Mouse (Mus musculus) ES-E14 (cell line): ENCODE data around the gene Pard3. TPM values are rescaled to one million over a fixed set of nuclear protein-coding genes. Genes with fewer than 3 reads are reported as not detected.

Source experiments
- DNase-seq: peaks from one replicate; pipeline ENCODE4 v3.0.0-alpha.2; 2013; ENCODE audit warnings: low read depth, low spot score
- H3K27ac ChIP-seq: 2 replicates; pipeline ENCODE4 v1.5.1; 2012; ENCODE audit warnings: low read depth, mild to moderate bottlenecking, low read length, moderate library complexity, mixed read lengths; ENCODE audit not compliant: poor library complexity, insufficient read depth, severe bottlenecking
- H3K36me3 ChIP-seq: 2 replicates; pipeline ENCODE4 v1.6.1; 2012; ENCODE audit warnings: mild to moderate bottlenecking, low read length, moderate library complexity, mixed read lengths; ENCODE audit not compliant: control insufficient read depth, poor library complexity, insufficient read depth, severe bottlenecking
- H3K4me1 ChIP-seq, 2 experiments: fragments of 150-350 bp in 1 of 2; sonication (generic) in 1 of 2; 2 replicates each; pipeline ENCODE4 v1.6.1; 2012; ENCODE audit warnings: low read length in 2 of 2, mild to moderate bottlenecking in 1 of 2, mixed read lengths in 1 of 2; ENCODE audit not compliant: control insufficient read depth in 2 of 2, insufficient read depth in 2 of 2, poor library complexity in 1 of 2
- H3K4me3 ChIP-seq, 2 experiments: fragments of 150-350 bp in 1 of 2; sonication (generic) in 1 of 2; 2 replicates each; pipeline ENCODE4 v1.5.1; 2012; ENCODE audit warnings: low read length in 2 of 2, low read depth in 1 of 2, mild to moderate bottlenecking in 1 of 2, mixed read lengths in 1 of 2; ENCODE audit not compliant: insufficient read depth in 1 of 2, poor library complexity in 1 of 2, severe bottlenecking in 1 of 2
- H3K9ac ChIP-seq: 2 replicates; pipeline ENCODE4 v1.6.1; 2012; ENCODE audit warnings: low read depth, mild to moderate bottlenecking, low read length, mixed read lengths; ENCODE audit not compliant: poor library complexity, insufficient read depth, severe bottlenecking
- H3K9me3 ChIP-seq: fragments of 150-350 bp; sonication (generic); 2 replicates; pipeline ENCODE4 v1.6.1; 2012; ENCODE audit warnings: low read depth, mild to moderate bottlenecking, low read length; ENCODE audit not compliant: control insufficient read depth, insufficient read depth
- CHD2 ChIP-seq: IDR thresholded peaks from 2 replicates; pipeline ENCODE4 v1.6.1; 2014; ENCODE audit warnings: mild to moderate bottlenecking, low read depth, low read length, inconsistent platforms
- HCFC1 ChIP-seq: IDR thresholded peaks from 2 replicates; pipeline ENCODE4 v1.6.1; 2012; ENCODE audit warnings: low read length, inconsistent platforms, borderline replicate concordance; ENCODE audit not compliant: insufficient read depth
- MAFK ChIP-seq: IDR thresholded peaks from 2 replicates; pipeline ENCODE4 v1.6.1; 2014; ENCODE audit warnings: mild to moderate bottlenecking, low read depth, low read length, inconsistent platforms; ENCODE audit not compliant: insufficient read depth
- ZC3H11A ChIP-seq: IDR thresholded peaks from 2 replicates; pipeline ENCODE4 v1.6.1; 2012; ENCODE audit warnings: low read depth, mild to moderate bottlenecking, inconsistent platforms, low read length, borderline replicate concordance
- ZNF384 ChIP-seq: IDR thresholded peaks from 2 replicates; pipeline ENCODE4 v1.6.1; 2012; ENCODE audit warnings: low read depth, low read length, inconsistent platforms
- in situ Hi-C, 2 experiments: fragments of 600-800 bp; cut with MboI; formaldehyde crosslinking; loops; one replicate each; pipeline ENCODE4 v1.15.1; 2025; ENCODE audit warnings: low sequenced_read_pairs in 2 of 2, inconsistent platforms in 1 of 2; ENCODE audit not compliant: unreplicated experiment in 2 of 2
- total RNA-seq: library from RNA; depleted of rRNA; stranded (reverse); fragments of 300-350 nt; gene quantifications from 2 replicates; pipeline ENCODE4 v1.2.3, GENCODE M21; 2012

Gene Pard3
- total RNA-seq, 1 experiment, result 30.2 TPM

- DNase-seq, result no peak
- Histone ChIP-seq H3K4me1 (no peaks in the 10 kb centered on the region), H3K27ac (no peak overlapping the region), H3K4me3 (no peak overlapping the region), H3K36me3 (no peaks in the 10 kb centered on the region), H3K9me3 (no peaks in the 10 kb centered on the region), H3K9ac (no peak overlapping the region)
- TF ChIP-seq MAFK (no peak), HCFC1 (no peak), ZNF384 (no peak), ZC3H11A (no peak), CHD2 (no peak)
- in situ Hi-C loops, result loop anchor here in 1 of 2 experiments (10.0 kb wide), 1 partner anchor 186 kb away; no protein-coding TSS in a partner anchor
Observed at GRCm38 (mm10) chr8:127170930-127171329, 107.2 kb downstream of the Pard3 start.

GRCm38 (mm10) chr8:127173483-127173882 is 109.8 kb downstream of the Pard3 start:
- H3K9ac ChIP-seq, result no peak overlapping the region
- in situ Hi-C loops, result loop anchor here in 1 of 2 experiments (10.0 kb wide), 1 partner anchor 189 kb away; no protein-coding TSS in a partner anchor
- TF ChIP-seq ZNF384, result no peak
- TF ChIP-seq HCFC1, result no peak
- TF ChIP-seq ZC3H11A, result no peak
- no peak for TF ChIP-seq CHD2
- TF ChIP-seq MAFK, result no peak
- no peaks in the 10 kb centered on the region for H3K4me1 ChIP-seq
- no peak overlapping the region for H3K27ac ChIP-seq
- DNase-seq, result no peak
- no peaks in the 10 kb centered on the region for H3K36me3 ChIP-seq
- no peak overlapping the region for H3K4me3 ChIP-seq
- no peaks in the 10 kb centered on the region for H3K9me3 ChIP-seq

DNA sequence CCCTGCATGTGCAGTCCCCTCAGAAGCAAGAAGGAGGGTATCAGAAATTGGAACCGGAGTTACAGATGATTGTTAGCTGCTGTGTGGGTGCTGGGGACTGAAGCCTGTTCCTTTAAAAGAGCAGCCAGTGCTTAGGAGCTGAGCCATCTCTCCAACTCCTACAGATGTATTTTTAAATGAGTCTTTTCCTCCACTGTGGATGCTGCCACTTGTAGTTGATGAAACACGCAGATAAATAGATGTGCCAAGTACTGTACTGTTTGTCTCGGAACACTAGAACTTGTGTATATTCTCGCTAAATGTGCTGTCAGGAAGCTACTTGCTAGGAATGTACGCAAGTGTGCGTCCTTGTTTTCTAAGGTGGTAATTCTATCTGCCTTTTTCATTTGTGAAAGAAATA is 110.7 kb downstream of the Pard3 start:
- no peak overlapping the region for H3K4me3 ChIP-seq
- DNase-seq, result no peak
- no peak for TF ChIP-seq CHD2
- in situ Hi-C loops, result loop anchor here in 1 of 2 experiments (10.0 kb wide), 1 partner anchor 190 kb away; no protein-coding TSS in a partner anchor
- H3K9ac ChIP-seq, result no peak overlapping the region
- no peaks in the 10 kb centered on the region for H3K4me1 ChIP-seq
- no peaks in the 10 kb centered on the region for H3K36me3 ChIP-seq
- H3K9me3 ChIP-seq, result no peaks in the 10 kb centered on the region
- no peak overlapping the region for H3K27ac ChIP-seq

DNA sequence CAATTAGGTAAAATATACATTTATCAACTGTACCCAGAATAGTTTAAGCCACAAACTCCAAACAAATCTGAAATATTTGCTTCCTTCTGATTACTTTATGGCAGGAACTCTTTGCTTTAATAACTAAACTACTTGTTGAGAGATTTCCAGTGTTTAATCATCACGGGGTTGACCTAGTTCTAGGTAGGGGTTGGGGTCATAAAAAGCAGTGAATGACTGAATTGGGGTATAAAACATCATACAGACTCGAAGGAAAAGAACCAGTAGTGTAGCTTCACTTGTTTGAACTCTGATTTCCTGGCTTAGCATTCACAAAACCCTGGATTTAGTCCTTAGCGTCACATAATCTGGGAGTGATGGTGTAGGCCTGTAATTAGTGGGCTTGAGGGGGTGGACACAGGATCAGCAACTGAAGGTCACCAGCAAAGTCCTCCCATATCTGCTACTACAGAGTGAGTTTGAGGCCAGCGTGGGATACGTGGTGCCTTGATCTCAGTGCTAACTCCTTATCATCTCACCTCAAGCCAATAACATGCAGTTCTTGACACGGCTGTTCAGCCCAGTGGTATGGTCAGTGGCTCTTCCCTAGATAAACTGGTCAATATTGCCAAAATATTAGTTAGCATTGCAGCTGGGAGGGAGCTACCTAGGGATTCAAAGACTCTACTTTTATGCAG is 111.6 kb downstream of the Pard3 start:
- in situ Hi-C loops, result loop anchor here in 1 of 2 experiments (10.0 kb wide), 1 partner anchor 190 kb away; no protein-coding TSS in a partner anchor
- Histone ChIP-seq H3K9me3 (no peaks in the 10 kb centered on the region), H3K9ac (no peak overlapping the region), H3K4me3 (no peak overlapping the region), H3K4me1 (no peaks in the 10 kb centered on the region), H3K36me3 (no peaks in the 10 kb centered on the region), H3K27ac (no peak overlapping the region)
- no peak for TF ChIP-seq CHD2
- no peak for TF ChIP-seq MAFK
- TF ChIP-seq HCFC1, result no peak
- no peak for TF ChIP-seq ZC3H11A
- no peak for TF ChIP-seq ZNF384
- no peak for DNase-seq

- in situ Hi-C loops, result loop anchor here in 1 of 2 experiments (10.0 kb wide), 1 partner anchor 194 kb away; no protein-coding TSS in a partner anchor
- TF ChIP-seq ZC3H11A, result 0 out of 2 replicates have a peak, but pooled peaks have one; percentile 17
- TF ChIP-seq MAFK, result no peak
- 0 out of 2 replicates have a peak, but pooled peaks have one; percentile 20 for TF ChIP-seq ZNF384
- H3K4me1 ChIP-seq, result no peaks in the 10 kb centered on the region
- H3K36me3 ChIP-seq, result no peaks in the 10 kb centered on the region
- no peak overlapping the region for H3K27ac ChIP-seq
- no peak overlapping the region for H3K4me3 ChIP-seq
- DNase-seq, result peak; percentile 54
- no peak overlapping the region for H3K9ac ChIP-seq
- no peaks in the 10 kb centered on the region for H3K9me3 ChIP-seq
Observed at GRCm38 (mm10) chr8:127178634-127179033, 114.9 kb downstream of the Pard3 start.
